Mouse (Mus musculus): ENCODE results near the gene Ankle1. TPM values are rescaled to one million over a fixed set of nuclear protein-coding genes. Genes with fewer than 3 reads are reported as not detected.

Gene Ankle1
- polyA plus RNA-seq, 1 experiment from 2014 or later = 32.9 TPM

- no peak overlapping the region for H3K9ac ChIP-seq (ENCODE audit: low read length)
- ATAC-seq (replicated peaks; ENCODE audit: extremely low read depth, insufficient read depth, low FRiP score) = no peak
- 63% methylated on average over 6 of the region's 6 CpGs for WGBS
- no peak overlapping the region for H3K27ac ChIP-seq (ENCODE audit: low read length)
- H3K4me3 ChIP-seq (ENCODE audit: low read length) = no peak overlapping the region
- no peaks in the 10 kb centered on the region for H3K9me3 ChIP-seq (replicated peaks; ENCODE audit: control insufficient read depth, low read length)
- H3K27me3 ChIP-seq (ENCODE audit: control insufficient read depth, insufficient read depth, low read length) = no peaks in the 10 kb centered on the region
- peaks cover 17% of the 10 kb centered on the region for H3K4me1 ChIP-seq (ENCODE audit: control insufficient read depth, insufficient read depth, low read length)
- no peak overlapping the region for H3K4me2 ChIP-seq (ENCODE audit: low read depth, low read length)
- H3K36me3 ChIP-seq (ENCODE audit: control insufficient read depth, insufficient read depth) = peaks cover 15% of the 10 kb centered on the region
Measured at GRCm38 (mm10) chr8:71403107-71403885, 2.5 kb upstream of the Ankle1 start.

- no peak overlapping the region for H3K4me2 ChIP-seq (ENCODE audit: low read depth, low read length)
- no peak overlapping the region for H3K27ac ChIP-seq (ENCODE audit: low read length)
- H3K36me3 ChIP-seq (ENCODE audit: control insufficient read depth, insufficient read depth) = peaks cover 15% of the 10 kb centered on the region
- 83% methylated on average over 8 of the region's 8 CpGs for WGBS
- no peak overlapping the region for H3K4me3 ChIP-seq (ENCODE audit: low read length)
- H3K4me1 ChIP-seq (ENCODE audit: control insufficient read depth, insufficient read depth, low read length) = peaks cover 17% of the 10 kb centered on the region
- no peaks in the 10 kb centered on the region for H3K27me3 ChIP-seq (ENCODE audit: control insufficient read depth, insufficient read depth, low read length)
- H3K9me3 ChIP-seq (replicated peaks; ENCODE audit: control insufficient read depth, low read length) = no peaks in the 10 kb centered on the region
- H3K9ac ChIP-seq (ENCODE audit: low read length) = no peak overlapping the region
- ATAC-seq (replicated peaks; ENCODE audit: extremely low read depth, insufficient read depth, low FRiP score) = no peak
Measured at GRCm38 (mm10) chr8:71404011-71404410, 1.8 kb upstream of the Ankle1 start.

GRCm38 (mm10) chr8:71404951-71405351 lies 859 bp upstream of the Ankle1 start:
- peaks cover 15% of the 10 kb centered on the region for H3K36me3 ChIP-seq (ENCODE audit: control insufficient read depth, insufficient read depth)
- H3K9ac ChIP-seq (ENCODE audit: low read length) = no peak overlapping the region
- H3K4me1 ChIP-seq (ENCODE audit: control insufficient read depth, insufficient read depth, low read length) = peaks cover 17% of the 10 kb centered on the region
- H3K27me3 ChIP-seq (ENCODE audit: control insufficient read depth, insufficient read depth, low read length) = no peaks in the 10 kb centered on the region
- H3K4me2 ChIP-seq (ENCODE audit: low read depth, low read length) = peak overlapping the region; percentile 96; the same call in 1 of the 2 replicates
- no peak overlapping the region for H3K4me3 ChIP-seq (ENCODE audit: low read length)
- no peak overlapping the region for H3K27ac ChIP-seq (ENCODE audit: low read length)
- H3K9me3 ChIP-seq (replicated peaks; ENCODE audit: control insufficient read depth, low read length) = no peaks in the 10 kb centered on the region
- no peak for ATAC-seq (replicated peaks; ENCODE audit: extremely low read depth, insufficient read depth, low FRiP score)
- WGBS = 88% methylated on average over 9 of the region's 9 CpGs

DNA sequence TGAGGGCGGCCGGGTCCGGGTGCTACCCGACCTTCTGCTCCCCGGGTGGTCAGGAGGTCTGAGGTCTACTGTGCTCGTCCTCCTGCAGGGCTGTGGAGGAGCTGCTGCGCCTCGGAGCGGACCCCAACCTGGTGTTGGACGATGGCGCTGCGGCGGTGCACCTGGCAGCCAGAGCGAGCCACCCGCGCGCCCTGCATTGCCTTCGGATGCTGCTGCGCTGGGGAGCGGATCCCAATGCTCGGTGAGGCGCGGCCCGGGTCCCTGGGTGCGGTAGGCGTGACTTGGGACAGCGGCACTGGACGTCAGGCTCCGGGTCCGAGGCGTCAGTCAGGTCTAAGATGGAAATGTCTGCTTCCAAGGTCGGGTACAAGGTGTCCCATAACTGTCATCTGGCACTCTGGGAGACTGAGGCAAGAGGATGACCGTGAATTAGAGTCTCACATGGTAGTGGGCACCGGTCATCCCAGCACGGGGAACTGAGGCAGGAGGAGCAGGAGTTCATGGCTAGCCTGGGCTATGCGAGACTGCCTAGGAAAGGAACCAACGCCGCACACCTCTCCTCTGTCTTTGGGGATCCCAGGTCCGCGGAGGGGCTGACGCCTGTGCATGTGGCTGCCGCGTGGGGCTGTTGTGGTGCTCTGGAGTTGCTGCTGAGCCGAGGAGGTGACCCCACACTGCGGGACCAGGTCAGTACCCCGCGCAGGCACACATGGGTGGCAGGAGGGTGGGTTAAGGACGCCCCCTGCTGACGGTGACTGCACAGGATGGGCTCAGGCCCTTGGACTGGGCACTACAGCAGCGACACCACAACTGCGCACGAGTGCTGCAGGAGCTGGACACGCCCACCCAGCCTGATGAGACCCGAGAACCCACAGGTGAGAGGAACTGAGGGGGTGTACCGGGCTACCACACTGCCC lies 547 bp downstream of the Ankle1 start:
- 2% methylated on average over 55 of the region's 55 CpGs for WGBS
- Histone ChIP-seq H3K36me3 (ENCODE audit: control insufficient read depth, insufficient read depth) (peaks cover 15% of the 10 kb centered on the region), H3K4me3 (ENCODE audit: low read length) (peak overlapping the region; percentile 80), H3K4me1 (ENCODE audit: control insufficient read depth, insufficient read depth, low read length) (peaks cover 17% of the 10 kb centered on the region), H3K9ac (ENCODE audit: low read length) (peak overlapping the region; percentile 85), H3K4me2 (ENCODE audit: low read depth, low read length) (peak overlapping the region; percentile 96), H3K9me3 (replicated peaks; ENCODE audit: control insufficient read depth, low read length) (no peaks in the 10 kb centered on the region), H3K27ac (ENCODE audit: low read length) (peak overlapping the region; percentile 38), H3K27me3 (ENCODE audit: control insufficient read depth, insufficient read depth, low read length) (no peaks in the 10 kb centered on the region)
- ATAC-seq (replicated peaks; ENCODE audit: extremely low read depth, insufficient read depth, low FRiP score) = peak; percentile 71

DNA sequence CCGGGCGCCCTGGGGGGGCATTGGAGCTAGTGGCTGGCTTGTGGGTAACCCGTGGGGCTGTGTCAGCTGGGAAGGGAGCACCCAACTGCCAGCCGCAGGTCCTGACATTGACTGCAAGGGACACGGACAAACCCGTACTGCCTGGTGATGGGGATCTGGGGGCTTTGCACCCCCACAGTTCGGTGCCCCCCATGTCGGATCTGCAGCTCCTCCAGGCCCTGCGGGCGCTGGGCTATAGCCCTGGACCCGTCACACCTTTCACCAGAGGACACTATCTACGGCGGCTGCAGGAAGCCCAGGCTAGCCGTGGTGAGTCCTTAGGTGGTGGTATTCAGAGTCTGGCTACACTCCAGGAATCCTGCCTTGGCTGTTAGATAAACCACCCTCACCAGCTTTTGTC lies 1.6 kb downstream of the Ankle1 start:
- no peak for ATAC-seq (replicated peaks; ENCODE audit: extremely low read depth, insufficient read depth, low FRiP score)
- Histone ChIP-seq H3K9me3 (replicated peaks; ENCODE audit: control insufficient read depth, low read length) (no peaks in the 10 kb centered on the region), H3K4me3 (ENCODE audit: low read length) (no peak overlapping the region), H3K4me2 (ENCODE audit: low read depth, low read length) (peak overlapping the region; percentile 96), H3K27ac (ENCODE audit: low read length) (no peak overlapping the region), H3K4me1 (ENCODE audit: control insufficient read depth, insufficient read depth, low read length) (peaks cover 17% of the 10 kb centered on the region), H3K27me3 (ENCODE audit: control insufficient read depth, insufficient read depth, low read length) (no peaks in the 10 kb centered on the region), H3K9ac (ENCODE audit: low read length) (no peak overlapping the region), H3K36me3 (ENCODE audit: control insufficient read depth, insufficient read depth) (peaks cover 15% of the 10 kb centered on the region)
- WGBS = 82% methylated on average over 14 of the region's 14 CpGs

DNA sequence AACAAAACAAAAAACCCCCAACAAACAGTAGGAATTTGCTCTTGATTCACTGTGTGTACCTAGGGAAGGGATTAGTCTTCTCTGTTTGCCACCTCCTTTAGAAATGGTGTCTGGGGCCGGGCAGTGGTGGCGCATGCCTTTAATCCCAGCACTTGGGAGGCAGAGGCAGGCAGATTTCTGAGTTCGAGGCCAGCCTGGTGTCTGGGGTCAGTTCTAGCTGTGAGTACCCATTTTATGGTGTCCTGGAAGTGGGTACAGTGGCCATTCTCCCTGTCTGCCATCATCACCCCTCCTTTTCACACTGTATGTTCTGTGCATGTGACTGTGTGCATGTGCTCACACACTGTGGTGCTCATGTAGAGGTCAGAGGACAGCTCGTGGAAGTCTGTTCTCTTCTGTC lies 2.4 kb downstream of the Ankle1 start:
- Histone ChIP-seq H3K9ac (ENCODE audit: low read length) (no peak overlapping the region), H3K9me3 (replicated peaks; ENCODE audit: control insufficient read depth, low read length) (no peaks in the 10 kb centered on the region), H3K4me1 (ENCODE audit: control insufficient read depth, insufficient read depth, low read length) (peaks cover 17% of the 10 kb centered on the region), H3K27ac (ENCODE audit: low read length) (no peak overlapping the region), H3K27me3 (ENCODE audit: control insufficient read depth, insufficient read depth, low read length) (no peaks in the 10 kb centered on the region), H3K4me3 (ENCODE audit: low read length) (no peak overlapping the region), H3K4me2 (ENCODE audit: low read depth, low read length) (no peak overlapping the region), H3K36me3 (ENCODE audit: control insufficient read depth, insufficient read depth) (peaks cover 15% of the 10 kb centered on the region)
- WGBS = 96% methylated on average over 4 of the region's 4 CpGs
- ATAC-seq (replicated peaks; ENCODE audit: extremely low read depth, insufficient read depth, low FRiP score) = no peak

DNA sequence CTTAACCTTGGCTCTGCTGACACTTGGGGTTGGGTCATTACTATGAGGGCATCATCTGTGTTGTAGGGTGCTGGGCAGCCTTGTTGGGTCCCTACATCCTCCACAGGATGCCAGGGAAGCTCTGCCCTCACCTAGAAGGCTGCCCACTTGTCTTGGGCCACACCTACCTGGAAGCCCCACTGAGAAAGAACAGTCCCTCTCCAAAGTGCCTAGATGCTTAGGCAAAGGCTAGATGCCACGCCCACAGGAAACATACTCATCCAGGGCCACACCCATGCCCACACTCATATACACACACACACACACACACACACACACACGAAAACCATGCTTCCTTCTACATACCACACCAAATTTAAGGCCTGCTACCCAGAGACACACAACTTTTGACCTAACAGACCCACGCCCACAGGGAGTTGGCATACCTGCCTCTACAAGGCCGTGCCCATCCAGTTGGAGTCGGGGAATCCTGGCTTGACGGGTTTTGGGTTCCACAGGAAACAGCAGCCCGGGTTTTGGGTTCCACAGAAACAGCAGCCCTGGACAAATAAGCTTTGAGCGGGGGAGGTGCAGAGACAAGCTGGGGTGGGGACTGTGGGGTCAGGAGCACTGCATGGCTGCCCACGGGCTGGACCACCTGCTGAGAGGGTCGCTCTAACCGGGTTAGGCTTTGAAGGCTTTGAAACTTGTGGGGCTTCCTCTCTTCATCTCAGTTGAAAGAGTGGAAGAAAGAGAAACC lies 5.9 kb downstream of the Ankle1 start:
- no peak overlapping the region for H3K4me3 ChIP-seq (ENCODE audit: low read length)
- H3K4me2 ChIP-seq (ENCODE audit: low read depth, low read length) = no peak overlapping the region
- H3K36me3 ChIP-seq (ENCODE audit: control insufficient read depth, insufficient read depth) = peaks cover 15% of the 10 kb centered on the region
- peaks cover 5% of the 10 kb centered on the region for H3K4me1 ChIP-seq (ENCODE audit: control insufficient read depth, insufficient read depth, low read length)
- H3K9me3 ChIP-seq (replicated peaks; ENCODE audit: control insufficient read depth, low read length) = no peaks in the 10 kb centered on the region
- no peaks in the 10 kb centered on the region for H3K27me3 ChIP-seq (ENCODE audit: control insufficient read depth, insufficient read depth, low read length)
- ATAC-seq (replicated peaks; ENCODE audit: extremely low read depth, insufficient read depth, low FRiP score) = no peak
- no peak overlapping the region for H3K9ac ChIP-seq (ENCODE audit: low read length)
- WGBS = 45% methylated on average over 11 of the region's 11 CpGs
- H3K27ac ChIP-seq (ENCODE audit: low read length) = no peak overlapping the region

- no peaks in the 10 kb centered on the region for H3K36me3 ChIP-seq (ENCODE audit: control insufficient read depth, insufficient read depth)
Measured at GRCm38 (mm10) chr8:71422121-71422520, 16.3 kb downstream of the Ankle1 start.

More at GRCm38 (mm10) chr8:71422121-71422520, 16.3 kb downstream of the Ankle1 start:
- peaks cover 7% of the 10 kb centered on the region for H3K9me3 ChIP-seq (replicated peaks; ENCODE audit: control insufficient read depth, low read length)
- H3K27me3 ChIP-seq (ENCODE audit: control insufficient read depth, insufficient read depth, low read length) = no peaks in the 10 kb centered on the region
- no peak overlapping the region for H3K9ac ChIP-seq (ENCODE audit: low read length)
- H3K27ac ChIP-seq (ENCODE audit: low read length) = no peak overlapping the region
- no peak for ATAC-seq (replicated peaks; ENCODE audit: extremely low read depth, insufficient read depth, low FRiP score)
- no peak overlapping the region for H3K4me2 ChIP-seq (ENCODE audit: low read depth, low read length)
- no peak overlapping the region for H3K4me3 ChIP-seq (ENCODE audit: low read length)
- H3K4me1 ChIP-seq (ENCODE audit: control insufficient read depth, insufficient read depth, low read length) = no peaks in the 10 kb centered on the region

All from heart, embryonic 16.5 days (tissue).